Mouse (Mus musculus): Measurements from ENCODE around the gene Otud7b.

DNA sequence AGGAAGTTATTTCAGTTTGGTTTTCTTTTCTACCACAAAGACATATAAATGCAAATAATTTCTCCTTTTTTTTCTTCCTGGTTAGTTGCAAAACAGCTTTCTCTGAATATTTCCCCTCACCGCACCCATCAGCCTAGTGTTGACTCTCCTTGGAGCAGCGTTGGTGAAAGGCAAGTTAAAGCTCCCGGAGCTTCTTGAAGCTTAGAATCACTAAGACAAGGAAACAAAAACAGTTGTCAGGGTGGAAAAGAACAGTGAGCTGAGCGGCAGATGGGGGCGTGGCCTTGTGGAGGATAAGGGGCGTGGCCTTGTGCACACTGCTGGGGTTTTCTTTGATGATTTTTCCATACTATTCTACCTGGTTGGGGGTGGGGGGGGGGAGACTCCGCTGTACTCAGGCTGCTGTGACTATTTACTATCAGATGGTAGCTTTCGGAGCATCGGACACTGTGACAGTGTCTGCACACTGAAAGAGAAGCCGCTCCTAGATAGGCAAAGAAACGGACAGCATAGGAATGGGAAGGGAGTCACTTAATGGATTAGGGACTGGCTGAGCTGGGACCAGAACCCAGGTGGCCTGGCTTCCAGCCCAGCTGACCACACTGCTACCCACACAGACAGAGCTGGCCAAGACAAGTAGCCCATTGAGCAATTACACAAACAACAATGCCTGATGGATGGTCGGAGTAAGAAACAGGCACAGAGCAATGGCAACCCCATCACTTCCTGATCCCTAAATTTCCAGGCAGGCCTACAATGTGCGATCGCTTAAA, 2.0 kb upstream of the Otud7b start:
- TF ChIP-seq CTCF (IDR thresholded peaks at IDR 0.05; ENCODE audit: borderline replicate concordance, extremely low read depth, insufficient read depth, insufficient read length) (no peak), POLR2A (IDR thresholded peaks at IDR 0.05; ENCODE audit: borderline replicate concordance, extremely low read depth, insufficient read depth, insufficient read length, poor library complexity, severe bottlenecking) (no peak)

Data from brain, embryonic 14.5 days (tissue).